Comparison of ENCODE assay signal across 25 mouse cellular contexts in the genomic region with DNA sequence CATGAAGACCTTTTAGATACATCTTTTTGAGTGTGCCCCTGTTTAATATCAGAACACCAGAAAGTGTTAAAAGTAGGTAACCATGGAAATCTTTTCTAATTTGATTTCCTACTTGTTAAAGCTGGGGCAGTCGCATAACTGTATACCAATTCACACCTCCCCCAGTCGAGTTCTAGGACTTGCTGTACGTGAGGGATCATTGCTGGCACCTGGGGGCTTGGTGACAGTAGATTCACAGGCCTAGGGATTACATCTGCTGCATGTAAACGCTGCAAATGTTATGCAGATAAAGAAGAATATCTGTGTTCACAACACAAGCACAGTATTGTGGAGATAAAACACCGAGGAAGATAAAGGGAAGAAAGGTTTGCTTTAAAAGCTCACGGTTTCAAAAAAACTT.
A peak's percentile ranks its signal among the peaks of the same experiment; 100 is the strongest.
DNase-seq lines count a peak whose midpoint lies in the region; TF ChIP-seq lines count a peak whose summit lies in the region.
"Had no signal": no experiment of that assay in that cellular context is flagged by ENCODE, and none has a peak within 500 bp of the region (broad histone marks: within the 10 kb centered on the region; RNA-seq: fewer than 3 reads in every experiment).

No protein-coding gene starts in this region.

- no peak for TF ChIP-seq CTCF in layer of hippocampus, adult 2 months (conservative IDR thresholded peaks at IDR 0.05)

- no peak overlapping the region for H3K4me3 ChIP-seq in layer of hippocampus, adult 2 months
- H3K4me3 ChIP-seq: heart, embryonic 13.5 days; hindbrain, embryonic 12.5 days; limb, embryonic 10.5 days; liver, embryonic 15.5 days; midbrain, embryonic 15.5 days; myocyte; neural tube, embryonic 13.5 days had no signal

- peak; percentile 11 to 60 for DNase-seq in layer of hippocampus, adult 18-20 months (ENCODE audit: low spot score in 2 of 2)
- no peak for DNase-seq in layer of hippocampus, adult 9-10 months (ENCODE audit: low spot score)
- DNase-seq in brain, adult 2 months (ENCODE audit: low read depth, low spot score), result peak; percentile 74
- peak; percentile 36 to 42 for DNase-seq in layer of hippocampus, adult 2 months (ENCODE audit: low spot score in 2 of 2)
- peak; percentile 29 to 50 for DNase-seq in right cerebral cortex, postnatal 10 days (ENCODE audit: low spot score in 2 of 2)
- DNase-seq in adrenal gland, postnatal 36 days, result no peak
- no peak for DNase-seq in kidney, postnatal 4 days
- DNase-seq: adrenal gland, adult 2 months; B cell, adult 2 months; cerebellum, adult 18-20 months; cerebellum, postnatal 14 days; gastrocnemius, postnatal 25 days; heart, adult 18-20 months; heart, postnatal 14 days; kidney, postnatal 25 days; liver; lung, postnatal 4 days; thymus, postnatal 36 days had no signal

- H3K27ac ChIP-seq in layer of hippocampus, adult 2 months, result peak overlapping the region; percentile 80
- H3K27ac ChIP-seq: heart, embryonic 13.5 days; hindbrain, embryonic 12.5 days; limb, embryonic 10.5 days; liver, embryonic 15.5 days; midbrain, embryonic 15.5 days; neural tube, embryonic 13.5 days had no signal

Comparison
In these comparisons a context has a peak if more than half of its experiments do, and no peak if none do; other contexts are left out.
1. DNase-seq: peak in layer of hippocampus, adult 18-20 months (2 of 2), brain, adult 2 months (single experiment), layer of hippocampus, adult 2 months (2 of 2) and right cerebral cortex, postnatal 10 days (2 of 2); none in layer of hippocampus, adult 9-10 months (single experiment), adrenal gland, postnatal 36 days (0 of 2) and kidney, postnatal 4 days (0 of 2).